Mouse (Mus musculus) embryonic fibroblast, embryonic 13.5 days (primary cell): Measurements from ENCODE around the gene Galnt10.

Experiments
- CTCF ChIP-seq: IDR thresholded peaks from 2 replicates; pipeline ENCODE4 v1.5.1; 2011; ENCODE audit warnings: mild to moderate bottlenecking, control low read depth, low read length, moderate library complexity, borderline replicate concordance; ENCODE audit not compliant: insufficient read depth
- POLR2A ChIP-seq: IDR thresholded peaks from 2 replicates; pipeline ENCODE4 v1.6.1; 2011; ENCODE audit warnings: low read depth, mild to moderate bottlenecking, control low read depth, low read length, moderate library complexity

DNA sequence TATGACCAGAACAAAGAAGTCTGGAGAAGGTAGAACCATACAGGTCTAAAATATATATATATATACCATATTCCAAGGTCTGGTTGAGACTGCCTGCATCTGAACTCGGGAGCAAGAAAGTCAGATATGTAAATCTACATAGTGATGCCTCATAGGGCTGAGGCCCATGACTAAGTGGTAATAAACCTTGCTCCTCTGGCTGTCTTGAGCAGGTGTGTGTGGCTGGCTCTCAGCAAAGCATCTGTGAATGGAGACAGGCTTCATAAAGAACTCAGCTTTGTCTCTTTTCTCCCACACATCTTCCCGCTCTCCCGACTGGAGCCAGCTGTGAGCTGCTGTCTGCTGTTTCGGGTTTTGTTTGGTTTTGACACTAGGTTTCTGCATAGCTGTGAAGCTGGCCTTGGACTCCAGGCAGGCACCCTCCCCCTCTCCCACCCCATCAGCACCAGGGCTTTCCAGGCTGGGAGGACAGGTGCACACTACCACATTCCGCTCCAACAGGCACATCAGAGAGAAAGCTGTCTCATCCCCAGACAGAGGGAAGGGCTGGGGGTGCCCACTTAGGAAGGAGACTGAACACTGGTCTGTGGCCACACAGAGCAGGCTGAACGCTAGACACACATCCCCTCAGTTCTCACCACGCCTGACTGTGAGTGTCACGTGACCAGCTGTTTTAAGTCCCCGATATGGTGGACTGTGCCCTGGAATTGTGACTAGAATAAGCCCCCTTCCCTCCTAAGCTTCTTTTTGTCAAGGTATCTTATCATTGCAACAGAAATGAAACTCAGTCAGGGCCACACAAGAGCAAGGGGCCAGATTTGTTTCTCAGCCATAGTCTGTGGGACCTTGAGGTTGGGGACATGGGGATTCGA is 87.4 kb downstream of the Galnt10 start:
- TF ChIP-seq CTCF = no peak
- TF ChIP-seq POLR2A = no peak
